Mouse (Mus musculus): ENCODE measurements around the gene Mfsd6l. TPM values are rescaled to one million over a fixed set of nuclear protein-coding genes. Genes with fewer than 3 reads are reported as not detected.

The Mfsd6l gene
- polyA plus RNA-seq, 1 experiment from 2014 or later = not detected

- Histone ChIP-seq H3K4me3 (replicated peaks; ENCODE audit: low read depth, low read length) (no peak overlapping the region), H3K4me1 (ENCODE audit: control insufficient read depth, insufficient read depth, low read length) (peaks cover 9% of the 10 kb centered on the region; the same call in 1 of the 2 replicates), H3K9me3 (ENCODE audit: control insufficient read depth, low read length) (no peaks in the 10 kb centered on the region), H3K27me3 (ENCODE audit: control insufficient read depth, insufficient read depth, low read length) (no peaks in the 10 kb centered on the region), H3K9ac (replicated peaks; ENCODE audit: low read length) (no peak overlapping the region), H3K27ac (replicated peaks; ENCODE audit: low read depth, low read length) (no peak overlapping the region), H3K36me3 (ENCODE audit: control insufficient read depth, insufficient read depth, low read length) (no peaks in the 10 kb centered on the region), H3K4me2 (ENCODE audit: low read length) (no peak overlapping the region)
- 10% methylated on average over 9 of the region's 9 CpGs for WGBS
- ATAC-seq (ENCODE audit: low FRiP score, low TSS enrichment) (no peak), DNase-seq (peak; percentile 46)
Observed at GRCm38 (mm10) chr11:68601486-68601991, 45.6 kb downstream of the Mfsd6l start.

DNA sequence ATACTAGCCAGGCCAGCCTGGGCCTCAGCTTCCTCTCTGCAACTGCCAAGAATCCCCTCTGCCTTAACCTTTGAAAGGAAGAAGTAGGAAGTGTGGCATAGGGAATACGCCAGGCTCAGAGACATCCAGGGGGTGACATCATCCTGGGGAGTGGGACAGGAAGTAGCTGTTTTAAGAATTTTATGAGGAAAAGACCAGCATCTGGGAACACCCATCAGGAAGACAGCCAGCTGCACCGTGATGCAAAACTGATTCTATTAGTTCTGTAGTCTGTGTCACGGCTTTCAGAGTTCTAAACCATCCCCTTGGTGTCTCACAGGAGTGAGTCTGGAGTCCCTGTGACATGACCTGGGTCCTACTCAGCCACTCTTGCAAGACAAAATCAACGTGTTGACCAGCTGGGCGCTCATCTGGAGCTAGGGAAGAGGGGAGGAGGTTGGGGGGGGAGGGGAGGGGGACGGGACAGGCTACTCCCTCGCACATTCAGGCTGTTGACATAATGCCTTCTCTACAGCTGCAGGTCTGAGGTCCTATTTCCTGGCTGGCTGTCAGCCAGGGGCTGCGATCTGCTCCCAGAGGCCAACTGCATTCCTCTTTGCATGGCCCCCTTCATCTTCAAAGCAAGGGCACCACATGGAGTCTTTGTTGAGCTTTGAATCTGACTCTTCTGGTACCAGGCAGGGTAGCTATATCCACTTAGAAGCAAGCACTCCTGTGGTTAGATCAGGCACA is 46.4 kb downstream of the Mfsd6l start:
- no peak overlapping the region for H3K27ac ChIP-seq (replicated peaks; ENCODE audit: low read depth, low read length)
- ATAC-seq (ENCODE audit: low FRiP score, low TSS enrichment) (no peak), DNase-seq (peak; percentile 44)
- no peak overlapping the region for H3K9ac ChIP-seq (replicated peaks; ENCODE audit: low read length)
- H3K27me3 ChIP-seq (ENCODE audit: control insufficient read depth, insufficient read depth, low read length) = no peaks in the 10 kb centered on the region
- H3K4me1 ChIP-seq (ENCODE audit: control insufficient read depth, insufficient read depth, low read length) = peaks cover 9% of the 10 kb centered on the region; the same call in 1 of the 2 replicates
- 14% methylated on average over 8 of the region's 8 CpGs for WGBS
- H3K9me3 ChIP-seq (ENCODE audit: control insufficient read depth, low read length) = no peaks in the 10 kb centered on the region
- no peak overlapping the region for H3K4me2 ChIP-seq (ENCODE audit: low read length)
- H3K4me3 ChIP-seq (replicated peaks; ENCODE audit: low read depth, low read length) = no peak overlapping the region
- no peaks in the 10 kb centered on the region for H3K36me3 ChIP-seq (ENCODE audit: control insufficient read depth, insufficient read depth, low read length)

GRCm38 (mm10) chr11:68607046-68607445 is 51.1 kb downstream of the Mfsd6l start:
- DNase-seq (no peak), ATAC-seq (ENCODE audit: low FRiP score, low TSS enrichment) (no peak)
- no peak overlapping the region for H3K4me3 ChIP-seq (replicated peaks; ENCODE audit: low read depth, low read length)
- no peaks in the 10 kb centered on the region for H3K9me3 ChIP-seq (ENCODE audit: control insufficient read depth, low read length)
- H3K9ac ChIP-seq (replicated peaks; ENCODE audit: low read length) = no peak overlapping the region
- 79% methylated on average over 2 of the region's 2 CpGs for WGBS
- peaks cover 6% of the 10 kb centered on the region; the same call in 1 of the 2 replicates for H3K4me1 ChIP-seq (ENCODE audit: control insufficient read depth, insufficient read depth, low read length)
- no peak overlapping the region for H3K27ac ChIP-seq (replicated peaks; ENCODE audit: low read depth, low read length)
- H3K27me3 ChIP-seq (ENCODE audit: control insufficient read depth, insufficient read depth, low read length) = no peaks in the 10 kb centered on the region
- H3K4me2 ChIP-seq (ENCODE audit: low read length) = no peak overlapping the region
- H3K36me3 ChIP-seq (ENCODE audit: control insufficient read depth, insufficient read depth, low read length) = no peaks in the 10 kb centered on the region

Other genes with a start within 250 kb of the Mfsd6l start
- 8.4 and 12.3 TPM in 2 replicates for gene Ntn1, start 155.4 kb upstream of the Mfsd6l start, polyA plus RNA-seq (2014; fragmentation: Nextera tagmentation; extraction: Ambion mirVana)
- 0.04 and 0.54 TPM in 2 replicates for gene Pik3r5, start 124.1 kb upstream of the Mfsd6l start, polyA plus RNA-seq (2014; fragmentation: Nextera tagmentation; extraction: Ambion mirVana)
- gene Pik3r6, start 53.2 kb upstream of the Mfsd6l start, polyA plus RNA-seq (2014; fragmentation: Nextera tagmentation; extraction: Ambion mirVana) = 0.86 and 1.5 TPM in 2 replicates
- gene Ccdc42, start 30.8 kb downstream of the Mfsd6l start, polyA plus RNA-seq (2014; fragmentation: Nextera tagmentation; extraction: Ambion mirVana) = 0.36 TPM in 1 of 2 replicates, not detected in the other
- gene Myh10, start 135.4 kb downstream of the Mfsd6l start, polyA plus RNA-seq (2014; fragmentation: Nextera tagmentation; extraction: Ambion mirVana) = 96.4 and 107 TPM in 2 replicates